Comparison of ENCODE assay signal across 8 mouse cellular contexts in the genomic region with DNA sequence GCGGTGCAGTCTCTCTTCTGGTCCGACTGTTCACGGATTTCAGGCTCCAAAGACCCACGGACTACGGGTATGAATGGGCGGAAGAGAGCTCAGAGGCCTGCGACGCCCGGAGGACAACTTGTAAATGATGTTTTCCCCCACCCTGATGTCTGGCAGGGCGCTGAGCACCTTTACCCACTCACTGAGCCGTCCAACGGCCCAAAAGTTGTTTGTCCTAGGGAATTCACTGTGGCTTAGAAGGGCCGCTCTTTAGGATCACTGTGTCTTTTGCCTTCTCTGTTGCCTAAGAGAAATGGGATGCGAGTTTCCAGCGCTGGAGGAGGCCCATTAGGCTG.
DNase-seq lines count a peak whose midpoint lies in the region; ATAC-seq and TF ChIP-seq lines count a peak whose summit lies in the region.

No protein-coding gene starts in this region.

- DNase-seq in heart, postnatal 36 days = no peak
- DNase-seq in embryonic facial prominence, embryonic 14.5 days (ENCODE audit: low spot score) = no peak
- no peak for DNase-seq in hindbrain, postnatal 0 days (ENCODE audit: low spot score)
- no peak for DNase-seq in urinary bladder, postnatal 25 days (ENCODE audit: low spot score)
- no peak for DNase-seq in adrenal gland, postnatal 36 days
- DNase-seq in cerebellum, adult 9-10 months = no peak

- H3K9me3 ChIP-seq in heart, embryonic 13.5 days = peaks cover 5% of the 10 kb centered on the region; the same call in 1 of the 2 replicates
- H3K9me3 ChIP-seq in embryonic facial prominence, embryonic 14.5 days (ENCODE audit: control insufficient read depth, low read length) = peaks cover 10% of the 10 kb centered on the region
- no peaks in the 10 kb centered on the region for H3K9me3 ChIP-seq in hindbrain, postnatal 0 days (ENCODE audit: low read length)
- H3K9me3 ChIP-seq in midbrain, embryonic 15.5 days = no peaks in the 10 kb centered on the region

- H3K9ac ChIP-seq in heart, embryonic 13.5 days = peak overlapping the region; percentile 69
- H3K9ac ChIP-seq in embryonic facial prominence, embryonic 14.5 days (ENCODE audit: low read depth, low read length) = peak overlapping the region; percentile 54
- H3K9ac ChIP-seq in hindbrain, postnatal 0 days (replicated peaks; ENCODE audit: low read length) = 0 out of 2 replicates have a peak overlapping the region, but pooled peaks have one; percentile 0
- H3K9ac ChIP-seq in midbrain, embryonic 15.5 days = peak overlapping the region; percentile 32; the same call in 1 of the 2 replicates

- H3K4me1 ChIP-seq in heart, embryonic 13.5 days = peaks cover 17% of the 10 kb centered on the region
- peaks cover 7% of the 10 kb centered on the region; the same call in 1 of the 2 replicates for H3K4me1 ChIP-seq in embryonic facial prominence, embryonic 14.5 days (ENCODE audit: control insufficient read depth, insufficient read depth, low read length)
- H3K4me1 ChIP-seq in hindbrain, postnatal 0 days (ENCODE audit: insufficient read depth, low read length) = 0 out of 2 replicates have a peak, but pooled peaks cover 3% of the 10 kb centered on the region
- peaks cover 21% of the 10 kb centered on the region for H3K4me1 ChIP-seq in midbrain, embryonic 15.5 days

- ATAC-seq in heart, embryonic 13.5 days (ENCODE audit: extremely low read depth, insufficient number of reproducible peaks, low FRiP score, low TSS enrichment) = no peak
- ATAC-seq in embryonic facial prominence, embryonic 14.5 days (ENCODE audit: low read depth) = no peak
- peak; percentile 13; the same call in 1 of the 2 replicates for ATAC-seq in hindbrain, postnatal 0 days
- peak; percentile 13; the same call in 1 of the 2 replicates for ATAC-seq in midbrain, embryonic 15.5 days (replicated peaks)

- no peaks in the 10 kb centered on the region for H3K36me3 ChIP-seq in heart, embryonic 13.5 days
- H3K36me3 ChIP-seq in embryonic facial prominence, embryonic 14.5 days (ENCODE audit: control insufficient read depth, insufficient read depth, low read length) = no peaks in the 10 kb centered on the region
- no peaks in the 10 kb centered on the region for H3K36me3 ChIP-seq in hindbrain, postnatal 0 days (ENCODE audit: insufficient read depth, low read length)
- H3K36me3 ChIP-seq in midbrain, embryonic 15.5 days (replicated peaks) = no peaks in the 10 kb centered on the region

- H3K4me3 ChIP-seq in heart, embryonic 13.5 days = peak overlapping the region; percentile 52
- peak overlapping the region; percentile 28 for H3K4me3 ChIP-seq in embryonic facial prominence, embryonic 14.5 days (ENCODE audit: low read depth, low read length)
- peak overlapping the region; percentile 14 for H3K4me3 ChIP-seq in hindbrain, postnatal 0 days (ENCODE audit: low read length)
- H3K4me3 ChIP-seq in midbrain, embryonic 15.5 days = peak overlapping the region; percentile 24

- H3K27ac ChIP-seq in heart, embryonic 13.5 days (replicated peaks) = no peak overlapping the region
- H3K27ac ChIP-seq in embryonic facial prominence, embryonic 14.5 days (replicated peaks; ENCODE audit: low read depth, low read length) = no peak overlapping the region; the same call in 1 of the 2 replicates
- peak overlapping the region; percentile 7; the same call in 1 of the 2 replicates for H3K27ac ChIP-seq in hindbrain, postnatal 0 days
- H3K27ac ChIP-seq in midbrain, embryonic 15.5 days = peak overlapping the region; percentile 80

- 13% methylated on average over 15 of the region's 15 CpGs for WGBS in heart, embryonic 13.5 days
- WGBS in embryonic facial prominence, embryonic 14.5 days = 18% methylated on average over 15 of the region's 15 CpGs
- 22% methylated on average over 15 of the region's 15 CpGs for WGBS in hindbrain, postnatal 0 days
- 14% methylated on average over 15 of the region's 15 CpGs for WGBS in midbrain, embryonic 15.5 days

- peak overlapping the region; percentile 88 for H3K4me2 ChIP-seq in heart, embryonic 13.5 days
- H3K4me2 ChIP-seq in embryonic facial prominence, embryonic 14.5 days (ENCODE audit: low read depth, low read length) = peak overlapping the region; percentile 48
- H3K4me2 ChIP-seq in hindbrain, postnatal 0 days (ENCODE audit: low read depth, low read length) = peak overlapping the region; percentile 49
- H3K4me2 ChIP-seq in midbrain, embryonic 15.5 days = peak overlapping the region; percentile 47

- TF ChIP-seq CTCF in hindbrain, postnatal 0 days (IDR thresholded peaks at IDR 0.05; ENCODE audit: low read depth) = no peak

- H3K27me3 ChIP-seq in heart, embryonic 13.5 days (replicated peaks) = no peaks in the 10 kb centered on the region
- no peaks in the 10 kb centered on the region for H3K27me3 ChIP-seq in embryonic facial prominence, embryonic 14.5 days (replicated peaks; ENCODE audit: control insufficient read depth, insufficient read depth, low read length)
- H3K27me3 ChIP-seq in hindbrain, postnatal 0 days (ENCODE audit: insufficient read depth, low read length) = no peaks in the 10 kb centered on the region
- H3K27me3 ChIP-seq in midbrain, embryonic 15.5 days (replicated peaks) = no peaks in the 10 kb centered on the region

- intact Hi-C loops in heart, postnatal 36 days (cut with DNase I) = loop anchor here (5.0 to 10.0 kb wide), 3 partner anchors 191 to 548 kb away; no protein-coding TSS in a partner anchor

Comparison
In these comparisons a context has a peak if more than half of its experiments do, and no peak if none do; other contexts are left out.
1. ATAC-seq: peak in hindbrain, postnatal 0 days (single experiment) and midbrain, embryonic 15.5 days (single experiment); none in heart, embryonic 13.5 days (single experiment) and embryonic facial prominence, embryonic 14.5 days (single experiment).
2. H3K27ac ChIP-seq: peak in hindbrain, postnatal 0 days (single experiment) and midbrain, embryonic 15.5 days (single experiment); none in heart, embryonic 13.5 days (single experiment) and embryonic facial prominence, embryonic 14.5 days (single experiment).
3. H3K9ac ChIP-seq: peak in every context shown above with its lines; median percentile 69 in heart, embryonic 13.5 days; 54 in embryonic facial prominence, embryonic 14.5 days; 32 in midbrain, embryonic 15.5 days; 0 in hindbrain, postnatal 0 days.
4. Peak in every context shown above with its lines, with median percentiles within 50 percentile points of each other: H3K4me2 ChIP-seq and H3K4me3 ChIP-seq.